Mouse (Mus musculus): ENCODE measurements around the gene Prcd. TPM values are rescaled to one million over a fixed set of nuclear protein-coding genes. Genes with fewer than 3 reads are reported as not detected.
"Not testable (repeated sequence)": the region's sequence is repeated elsewhere in the genome, so short reads cannot be mapped to it uniquely, and the experiment has no call there.

Prcd gene
- 0.44 and 0.52 TPM in 2 replicates for polyA plus RNA-seq (2012; rRNA removed)

DNA sequence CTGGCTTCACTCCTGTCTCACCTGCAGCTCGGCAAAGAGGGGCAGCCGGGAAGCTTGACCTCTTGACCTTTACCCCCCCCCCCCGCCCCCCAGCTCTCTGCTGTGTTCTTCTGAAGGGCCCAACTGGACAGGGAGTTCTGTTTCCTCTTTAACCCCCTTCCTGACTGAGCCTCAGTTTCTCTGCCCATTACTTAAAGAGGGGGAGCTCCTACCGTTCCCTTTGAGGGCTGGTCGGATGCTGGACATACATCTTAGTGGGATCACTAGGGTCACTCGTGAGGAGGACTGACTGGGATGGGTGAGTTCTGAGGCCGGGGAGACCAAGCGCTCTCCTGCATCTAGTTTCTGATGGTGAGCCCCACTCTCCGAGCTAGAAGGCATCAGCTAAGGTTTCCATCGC, at the start of gene Prcd:
Prcd (plus strand) TSS at position 301 of the 400 bp plus-strand sequence.
- no peak for DNase-seq

DNA sequence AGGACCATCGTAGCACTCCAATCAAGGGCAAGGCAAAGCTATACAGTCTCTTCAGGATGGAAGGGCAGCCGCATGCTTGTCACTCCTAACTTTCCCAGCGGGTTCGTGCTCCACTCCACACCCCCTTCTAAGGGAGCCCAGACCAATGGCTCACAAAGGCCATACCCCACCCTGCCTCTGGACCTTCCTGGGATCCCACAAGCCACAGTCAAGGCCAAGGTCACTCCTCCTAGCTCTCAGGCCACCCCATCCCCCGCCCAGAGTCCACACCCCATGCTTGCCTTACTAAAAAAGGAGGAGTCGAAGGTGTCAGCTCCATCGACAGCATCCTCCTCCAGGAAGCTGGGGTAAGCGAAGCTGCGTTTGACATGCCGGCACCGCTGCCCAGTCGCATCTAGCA, 49.2 kb upstream of the Prcd start:
- no peaks in the 10 kb centered on the region for H3K27me3 ChIP-seq (replicated peaks; ENCODE audit: control insufficient read depth, insufficient read depth, low read length)
- DNase-seq = no peak
- H3K36me3 ChIP-seq (ENCODE audit: control insufficient read depth, insufficient read depth, low read length) = no peaks in the 10 kb centered on the region; the same call in none of the 2 replicates
- H3K27ac ChIP-seq (ENCODE audit: insufficient read depth, low read depth, low read length) = no peak overlapping the region
- no peaks in the 10 kb centered on the region for H3K4me1 ChIP-seq (ENCODE audit: control insufficient read depth, insufficient read depth, low read length)
- no peak overlapping the region for H3K4me3 ChIP-seq (ENCODE audit: insufficient read depth, low read depth, low read length)
- TF ChIP-seq CTCF (conservative IDR thresholded peaks at IDR 0.05; ENCODE audit: insufficient read depth, insufficient read length, low read depth, low read length) (no peak), POLR2A (IDR thresholded peaks at IDR 0.05; ENCODE audit: low read depth, low read length) (no peak)
- 93% methylated on average over 12 of the region's 12 CpGs for whole genome bisulfite sequencing

More for the DNA sequence above, at the start of gene Prcd:
- 15% methylated on average over 10 of the region's 10 CpGs for WGBS
- peak within 1 kb of the TSS; percentile 53 for H3K4me3 ChIP-seq (ENCODE audit: insufficient read depth, low read depth, low read length)
- no peak for TF ChIP-seq POLR2A (IDR thresholded peaks at IDR 0.05; ENCODE audit: low read depth, low read length)
- TF ChIP-seq CTCF (conservative IDR thresholded peaks at IDR 0.05; ENCODE audit: insufficient read depth, insufficient read length, low read depth, low read length) = no peak
- no peaks in the 10 kb centered on the region for H3K36me3 ChIP-seq (ENCODE audit: control insufficient read depth, insufficient read depth, low read length)
- no peak within 1 kb of the TSS for H3K27ac ChIP-seq (ENCODE audit: insufficient read depth, low read depth, low read length)
- no peaks in the 10 kb centered on the region for H3K4me1 ChIP-seq (ENCODE audit: control insufficient read depth, insufficient read depth, low read length)
- no peaks in the 10 kb centered on the region for H3K27me3 ChIP-seq (replicated peaks; ENCODE audit: control insufficient read depth, insufficient read depth, low read length)

DNA sequence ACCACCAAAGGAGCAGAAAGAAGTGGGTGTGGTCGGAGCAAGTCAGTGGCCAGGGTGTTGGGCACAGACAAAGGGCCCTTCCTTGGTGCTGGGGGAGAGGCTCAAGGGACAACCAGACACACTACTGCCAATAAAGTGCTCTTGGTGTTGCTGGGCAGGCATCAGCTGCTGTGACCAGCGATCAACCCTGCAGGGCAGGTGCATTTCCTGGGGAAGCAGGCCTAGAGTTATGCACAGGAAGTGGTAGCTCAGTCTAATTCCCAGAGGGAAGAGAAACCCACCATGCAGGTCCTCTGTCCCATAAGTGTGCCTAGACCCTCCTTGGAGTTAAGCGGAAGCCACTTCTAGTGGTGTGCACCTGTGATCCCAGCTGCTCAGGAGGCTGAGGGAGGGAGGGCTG, 45.6 kb upstream of the Prcd start:
- WGBS = 90% methylated on average over 3 of the region's 3 CpGs
- H3K4me3 ChIP-seq (ENCODE audit: insufficient read depth, low read depth, low read length) = no peak overlapping the region
- H3K4me1 ChIP-seq (ENCODE audit: control insufficient read depth, insufficient read depth, low read length) = no peaks in the 10 kb centered on the region
- no peaks in the 10 kb centered on the region; the same call in none of the 2 replicates for H3K36me3 ChIP-seq (ENCODE audit: control insufficient read depth, insufficient read depth, low read length)
- no peak for DNase-seq
- no peaks in the 10 kb centered on the region for H3K27me3 ChIP-seq (replicated peaks; ENCODE audit: control insufficient read depth, insufficient read depth, low read length)
- no peak overlapping the region for H3K27ac ChIP-seq (ENCODE audit: insufficient read depth, low read depth, low read length)
- TF ChIP-seq CTCF (conservative IDR thresholded peaks at IDR 0.05; ENCODE audit: insufficient read depth, insufficient read length, low read depth, low read length) (no peak), POLR2A (IDR thresholded peaks at IDR 0.05; ENCODE audit: low read depth, low read length) (no peak)

DNA sequence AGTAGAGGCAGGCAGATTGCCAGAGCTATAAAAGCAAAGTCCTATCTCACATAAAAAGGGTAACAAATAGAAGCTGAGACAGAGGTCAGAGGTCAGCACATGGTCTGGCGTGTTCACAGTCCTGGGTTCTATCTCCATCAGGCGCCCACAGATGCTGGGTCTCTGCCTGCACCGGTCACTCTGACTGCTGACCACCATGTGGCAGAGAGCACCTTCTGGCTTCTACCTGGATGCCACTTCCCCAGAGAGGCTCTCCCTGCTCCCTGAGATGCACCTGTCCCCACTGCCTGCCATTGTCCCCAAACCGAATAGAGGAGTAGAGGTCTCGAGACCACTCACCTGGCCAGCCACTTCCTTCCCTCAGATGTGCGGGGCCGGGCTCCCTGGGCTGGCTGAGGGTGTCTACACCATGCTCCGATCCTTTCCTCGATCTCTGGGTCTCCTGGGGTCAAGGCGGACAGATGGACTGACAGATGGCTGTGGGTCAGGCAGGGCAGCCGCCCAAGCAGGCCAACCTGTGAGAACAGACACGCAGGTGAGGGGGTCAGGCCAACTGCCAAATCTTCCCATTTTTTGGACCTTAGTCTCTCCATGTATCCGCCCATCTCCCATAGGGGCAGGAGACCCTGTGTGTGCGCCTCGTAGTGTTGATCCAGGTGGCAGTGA, 43.2 kb upstream of the Prcd start:
- no peak overlapping the region for H3K4me3 ChIP-seq (ENCODE audit: insufficient read depth, low read depth, low read length)
- H3K27me3 ChIP-seq (replicated peaks; ENCODE audit: control insufficient read depth, insufficient read depth, low read length) = no peaks in the 10 kb centered on the region
- DNase-seq = no peak
- no peaks in the 10 kb centered on the region; the same call in none of the 2 replicates for H3K36me3 ChIP-seq (ENCODE audit: control insufficient read depth, insufficient read depth, low read length)
- 86% methylated on average over 15 of the region's 15 CpGs for WGBS
- H3K4me1 ChIP-seq (ENCODE audit: control insufficient read depth, insufficient read depth, low read length) = peaks cover 2% of the 10 kb centered on the region; the same call in 1 of the 2 replicates
- TF ChIP-seq CTCF (conservative IDR thresholded peaks at IDR 0.05; ENCODE audit: insufficient read depth, insufficient read length, low read depth, low read length) (no peak), POLR2A (IDR thresholded peaks at IDR 0.05; ENCODE audit: low read depth, low read length) (no peak)
- no peak overlapping the region for H3K27ac ChIP-seq (ENCODE audit: insufficient read depth, low read depth, low read length)

DNA sequence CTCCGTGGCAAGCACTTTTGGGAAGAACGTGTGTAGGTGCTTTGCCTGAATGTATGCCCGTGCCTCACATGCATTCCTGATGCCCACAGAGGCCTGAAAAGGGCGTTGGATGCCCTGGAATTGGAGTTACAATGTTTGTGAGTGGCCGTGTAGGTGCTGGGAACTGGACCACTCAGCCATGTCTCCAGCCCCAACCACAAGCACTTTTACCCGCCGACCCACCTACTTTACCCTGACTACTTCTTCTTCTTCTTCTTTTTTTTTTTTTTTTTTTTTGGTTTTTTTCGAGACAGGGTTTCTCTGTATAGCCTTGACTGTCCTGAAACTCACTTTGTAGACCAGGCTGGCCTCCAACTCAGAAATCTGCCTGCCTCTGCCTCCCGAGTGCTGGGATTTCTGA, 42.2 kb upstream of the Prcd start:
- H3K27ac ChIP-seq (ENCODE audit: insufficient read depth, low read depth, low read length); DNase-seq; H3K36me3 ChIP-seq (ENCODE audit: control insufficient read depth, insufficient read depth, low read length); H3K27me3 ChIP-seq (replicated peaks; ENCODE audit: control insufficient read depth, insufficient read depth, low read length); H3K4me3 ChIP-seq (ENCODE audit: insufficient read depth, low read depth, low read length); H3K4me1 ChIP-seq (ENCODE audit: control insufficient read depth, insufficient read depth, low read length): not testable (repeated sequence)
- WGBS = 74% methylated on average over 9 of the region's 9 CpGs

DNA sequence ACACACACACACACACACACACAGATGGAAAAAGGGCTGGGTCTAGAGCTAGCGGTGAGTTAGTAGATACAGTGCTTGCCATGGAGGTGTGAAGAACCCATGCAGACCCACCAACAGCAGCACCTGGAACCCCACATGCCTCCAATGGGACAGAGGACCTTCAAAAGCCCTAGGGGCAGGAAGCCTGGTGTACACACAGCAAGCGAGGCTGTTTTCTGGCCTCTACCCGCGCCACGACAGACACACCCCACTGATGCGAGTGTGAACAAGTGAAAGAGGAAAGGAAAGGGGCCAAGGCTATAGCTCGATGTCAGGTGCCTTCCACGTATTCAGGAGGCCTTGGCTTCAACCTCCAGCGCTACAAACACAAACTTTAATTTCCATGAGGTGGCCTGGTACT, 41.5 kb upstream of the Prcd start:
- no peaks in the 10 kb centered on the region for H3K27me3 ChIP-seq (replicated peaks; ENCODE audit: control insufficient read depth, insufficient read depth, low read length)
- no peaks in the 10 kb centered on the region; the same call in 1 of the 2 replicates for H3K36me3 ChIP-seq (ENCODE audit: control insufficient read depth, insufficient read depth, low read length)
- no peak overlapping the region for H3K27ac ChIP-seq (ENCODE audit: insufficient read depth, low read depth, low read length)
- H3K4me3 ChIP-seq (ENCODE audit: insufficient read depth, low read depth, low read length) = no peak overlapping the region
- peaks cover 12% of the 10 kb centered on the region for H3K4me1 ChIP-seq (ENCODE audit: control insufficient read depth, insufficient read depth, low read length)
- TF ChIP-seq POLR2A (IDR thresholded peaks at IDR 0.05; ENCODE audit: low read depth, low read length) (no peak), CTCF (conservative IDR thresholded peaks at IDR 0.05; ENCODE audit: insufficient read depth, insufficient read length, low read depth, low read length) (no peak)
- WGBS = 91% methylated on average over 9 of the region's 9 CpGs
- no peak for DNase-seq

DNA sequence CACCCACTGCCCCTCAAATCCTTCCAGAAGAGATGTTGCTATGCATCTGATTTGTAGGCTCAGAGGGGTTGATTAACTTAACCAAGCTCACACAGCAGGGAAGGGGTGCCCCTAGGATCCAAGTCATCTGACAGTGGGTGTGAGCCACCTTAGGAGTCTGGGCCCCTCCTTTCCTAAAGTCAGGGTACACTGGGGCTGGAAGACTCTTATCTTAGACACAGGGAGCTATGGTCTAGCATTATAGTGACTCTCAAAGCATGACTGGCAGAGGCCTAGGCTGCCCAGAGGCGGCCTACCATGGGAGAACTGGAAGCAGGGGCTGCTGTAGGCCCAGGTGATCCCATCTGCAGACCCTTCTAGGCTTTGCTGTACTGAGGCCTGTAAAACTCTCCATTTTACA, 40.8 kb upstream of the Prcd start:
- no peak for TF ChIP-seq POLR2A (IDR thresholded peaks at IDR 0.05; ENCODE audit: low read depth, low read length)
- no peak for TF ChIP-seq CTCF (conservative IDR thresholded peaks at IDR 0.05; ENCODE audit: insufficient read depth, insufficient read length, low read depth, low read length)
- Histone ChIP-seq H3K36me3 (ENCODE audit: control insufficient read depth, insufficient read depth, low read length) (no peaks in the 10 kb centered on the region; the same call in 1 of the 2 replicates), H3K27ac (ENCODE audit: insufficient read depth, low read depth, low read length) (no peak overlapping the region), H3K4me1 (ENCODE audit: control insufficient read depth, insufficient read depth, low read length) (peaks cover 12% of the 10 kb centered on the region), H3K4me3 (ENCODE audit: insufficient read depth, low read depth, low read length) (no peak overlapping the region), H3K27me3 (replicated peaks; ENCODE audit: control insufficient read depth, insufficient read depth, low read length) (no peaks in the 10 kb centered on the region)
- DNase-seq = no peak
- WGBS = 100% methylated on average over 1 of the region's 1 CpGs

Data from kidney, adult 2 months (tissue).